Mouse (Mus musculus) stomach, embryonic 16.5 days (tissue): ENCODE measurements around the gene Bysl. TPM values are rescaled to one million over a fixed set of nuclear protein-coding genes. Genes with fewer than 3 reads are reported as not detected.

Experiments used
- ATAC-seq: fragments of 200-750 bp; cut with Nextera tagmentation; 2 replicates; pipeline ENCODE4 v1.8.0; 2017; ENCODE audit warnings: moderate number of reproducible peaks, moderate TSS enrichment; ENCODE audit not compliant: insufficient read depth, low FRiP score
- H3K27ac ChIP-seq: fragments of 300-500 bp; sonication (generic); 2 replicates; pipeline ENCODE4 v1.5.1; 2014; ENCODE audit warnings: low read length
- H3K27me3 ChIP-seq: fragments of 300-500 bp; sonication (generic); 2 replicates; pipeline ENCODE4 v1.6.1; 2014; ENCODE audit warnings: low read length, control low read depth, mixed read lengths; ENCODE audit not compliant: control insufficient read depth, insufficient read depth
- H3K36me3 ChIP-seq: fragments of 300-500 bp; sonication (generic); 2 replicates; pipeline ENCODE4 v1.6.1; 2014; ENCODE audit warnings: low read length; ENCODE audit not compliant: control insufficient read depth, insufficient read depth
- H3K4me1 ChIP-seq: fragments of 300-500 bp; sonication (generic); 2 replicates; pipeline ENCODE4 v1.6.1; 2014; ENCODE audit warnings: low read length, control low read depth, mixed read lengths; ENCODE audit not compliant: control insufficient read depth, insufficient read depth
- H3K4me2 ChIP-seq: fragments of 300-500 bp; sonication (generic); 2 replicates; pipeline ENCODE4 v1.6.1; 2014; ENCODE audit warnings: low read depth, low read length, mixed read lengths
- H3K4me3 ChIP-seq: fragments of 300-500 bp; sonication (generic); replicated peaks from 2 replicates; pipeline ENCODE4 v1.5.1; 2014; ENCODE audit warnings: mild to moderate bottlenecking, low read length
- H3K9ac ChIP-seq: fragments of 300-500 bp; sonication (generic); 2 replicates; pipeline ENCODE4 v1.6.1; 2014; ENCODE audit warnings: low read length
- H3K9me3 ChIP-seq: fragments of 300-500 bp; sonication (generic); replicated peaks from 2 replicates; pipeline ENCODE4 v1.6.1; 2016; ENCODE audit warnings: low read length, control low read depth; ENCODE audit not compliant: control insufficient read depth
- WGBS: fragments of 180-500 bp; shearing (Covaris S2); extraction: QIAGEN DNeasy Blood & Tissue Kit; methylation state at CpG from one replicate; pipeline ENCODE4 v1.1.7; 2014; 5-methylcytosine and 5-hydroxymethylcytosine counted together
- polyA plus RNA-seq: library from polyadenylated mRNA; unstranded; fragments of >200 nt; fragmentation: Nextera tagmentation; extraction: Ambion mirVana; gene quantifications from 2 replicates; pipeline ENCODE4 v1.2.1, GENCODE M21; 2015

The Bysl gene
- polyA plus RNA-seq, 1 experiment from 2014 or later, result 22.1 TPM

GRCm38 (mm10) chr17:47566133-47566532 is 45.2 kb downstream of the Bysl start:
- 17% methylated on average over 2 of the region's 2 CpGs for WGBS
- Histone ChIP-seq H3K27ac (no peak overlapping the region), H3K9me3 (no peaks in the 10 kb centered on the region), H3K4me2 (no peak overlapping the region), H3K4me3 (no peak overlapping the region), H3K27me3 (no peaks in the 10 kb centered on the region), H3K9ac (no peak overlapping the region), H3K36me3 (no peaks in the 10 kb centered on the region), H3K4me1 (no peaks in the 10 kb centered on the region)
- no peak for ATAC-seq

GRCm38 (mm10) chr17:47564612-47565011 is 46.7 kb downstream of the Bysl start:
- Histone ChIP-seq H3K9ac (no peak overlapping the region), H3K4me3 (no peak overlapping the region), H3K27me3 (no peaks in the 10 kb centered on the region), H3K36me3 (no peaks in the 10 kb centered on the region), H3K9me3 (no peaks in the 10 kb centered on the region), H3K4me2 (no peak overlapping the region), H3K4me1 (peaks cover 3% of the 10 kb centered on the region), H3K27ac (no peak overlapping the region)
- ATAC-seq, result no peak
- 75% methylated on average over 5 of the region's 5 CpGs for WGBS

- H3K9ac ChIP-seq, result no peak overlapping the region
- no peaks in the 10 kb centered on the region for H3K9me3 ChIP-seq
- H3K27ac ChIP-seq, result no peak overlapping the region
- H3K4me2 ChIP-seq, result no peak overlapping the region
- H3K36me3 ChIP-seq, result no peaks in the 10 kb centered on the region
- no peak for ATAC-seq
- H3K27me3 ChIP-seq, result no peaks in the 10 kb centered on the region
- 75% methylated on average over 6 of the region's 6 CpGs for WGBS
- peaks cover 3% of the 10 kb centered on the region for H3K4me1 ChIP-seq
- no peak overlapping the region for H3K4me3 ChIP-seq
Observed at GRCm38 (mm10) chr17:47562875-47563274, 48.4 kb downstream of the Bysl start.

GRCm38 (mm10) chr17:47559726-47560125 is 51.6 kb downstream of the Bysl start:
- peaks cover 3% of the 10 kb centered on the region for H3K4me1 ChIP-seq
- 50% methylated on average over 6 of the region's 6 CpGs for WGBS
- H3K9ac ChIP-seq, result no peak overlapping the region
- ATAC-seq, result peak; percentile 75; the same call in 1 of the 2 replicates
- no peak overlapping the region for H3K4me3 ChIP-seq
- H3K36me3 ChIP-seq, result no peaks in the 10 kb centered on the region
- H3K4me2 ChIP-seq, result no peak overlapping the region; the same call in 1 of the 2 replicates
- H3K27me3 ChIP-seq, result no peaks in the 10 kb centered on the region
- H3K27ac ChIP-seq, result peak overlapping the region; percentile 84
- no peaks in the 10 kb centered on the region for H3K9me3 ChIP-seq

DNA sequence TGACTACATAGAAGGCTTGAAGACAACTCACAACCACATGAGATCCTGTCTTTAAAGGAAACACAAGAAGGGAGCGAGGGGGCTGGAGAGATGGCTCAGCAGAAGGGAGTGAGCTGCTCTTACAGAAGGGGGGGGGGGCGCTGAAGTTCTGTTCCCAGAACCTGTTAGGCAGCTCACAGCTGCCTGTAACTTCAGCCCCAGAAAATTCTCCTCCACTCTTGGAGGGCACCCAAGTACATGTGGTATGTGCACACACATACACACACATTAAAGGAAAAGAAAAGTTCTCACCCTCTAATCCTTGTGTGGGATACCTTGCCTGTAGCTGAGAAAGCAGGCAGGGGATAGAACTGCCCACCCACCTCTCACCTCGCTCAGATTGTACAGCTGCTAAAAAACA is 54.1 kb downstream of the Bysl start:
- WGBS, result 51% methylated on average over 3 of the region's 3 CpGs
- H3K27ac ChIP-seq, result no peak overlapping the region
- H3K9me3 ChIP-seq, result no peaks in the 10 kb centered on the region
- H3K4me1 ChIP-seq, result peaks cover 3% of the 10 kb centered on the region
- H3K36me3 ChIP-seq, result no peaks in the 10 kb centered on the region
- peak; percentile 23; the same call in 1 of the 2 replicates for ATAC-seq
- no peak overlapping the region for H3K4me2 ChIP-seq
- H3K27me3 ChIP-seq, result no peaks in the 10 kb centered on the region
- no peak overlapping the region for H3K4me3 ChIP-seq
- H3K9ac ChIP-seq, result no peak overlapping the region

DNA sequence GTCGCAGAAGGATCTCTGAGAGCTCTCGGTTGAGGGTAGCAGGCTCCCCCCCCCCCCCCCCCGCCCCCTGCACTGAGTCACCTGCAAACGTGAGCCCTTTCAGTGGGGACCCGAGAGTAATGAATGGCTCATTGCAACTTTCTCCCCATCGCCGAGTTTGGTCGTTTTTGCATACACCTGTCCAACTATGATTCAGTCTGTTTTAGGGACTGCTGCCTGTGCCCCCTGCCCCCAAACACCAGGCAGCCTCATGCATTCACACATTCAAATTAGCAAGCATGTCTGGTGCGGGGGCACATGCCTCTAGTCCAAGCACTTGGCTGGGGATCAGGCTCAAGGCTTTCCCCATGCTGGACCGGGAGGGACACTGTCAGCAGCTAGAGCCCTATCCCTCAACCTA is 56.7 kb downstream of the Bysl start:
- Histone ChIP-seq H3K9me3 (no peaks in the 10 kb centered on the region), H3K9ac (no peak overlapping the region), H3K27ac (no peak overlapping the region), H3K4me3 (no peak overlapping the region), H3K4me2 (no peak overlapping the region), H3K36me3 (no peaks in the 10 kb centered on the region), H3K27me3 (no peaks in the 10 kb centered on the region), H3K4me1 (peaks cover 3% of the 10 kb centered on the region)
- no peak for ATAC-seq
- WGBS, result 68% methylated on average over 10 of the region's 10 CpGs

- Histone ChIP-seq H3K4me3 (no peak overlapping the region), H3K9ac (no peak overlapping the region), H3K9me3 (no peaks in the 10 kb centered on the region), H3K4me2 (no peak overlapping the region), H3K27me3 (no peaks in the 10 kb centered on the region), H3K4me1 (peaks cover 3% of the 10 kb centered on the region), H3K27ac (no peak overlapping the region), H3K36me3 (no peaks in the 10 kb centered on the region)
- ATAC-seq, result no peak
Observed at GRCm38 (mm10) chr17:47552994-47553393, 58.3 kb downstream of the Bysl start.

GRCm38 (mm10) chr17:47551049-47551448 is 60.2 kb downstream of the Bysl start:
- Histone ChIP-seq H3K9ac (no peak overlapping the region), H3K9me3 (no peaks in the 10 kb centered on the region), H3K27ac (no peak overlapping the region), H3K4me2 (no peak overlapping the region), H3K4me1 (peaks cover 3% of the 10 kb centered on the region), H3K36me3 (no peaks in the 10 kb centered on the region), H3K27me3 (no peaks in the 10 kb centered on the region), H3K4me3 (no peak overlapping the region)
- 76% methylated on average over 7 of the region's 7 CpGs for WGBS
- no peak for ATAC-seq
